Mouse (Mus musculus) forebrain, postnatal 0 days (tissue): Measurements from ENCODE around the gene Krt78. TPM values are rescaled to one million over a fixed set of nuclear protein-coding genes. Genes with fewer than 3 reads are reported as not detected.
"Not testable (repeated sequence)": the region's sequence is repeated elsewhere in the genome, so short reads cannot be mapped to it uniquely, and the experiment has no call there.

Source experiments
- ATAC-seq: fragments of 200-750 bp; cut with Nextera tagmentation; 2 replicates; pipeline ENCODE4 v1.8.0; 2017; ENCODE audit warnings: mild to moderate bottlenecking, moderate library complexity
- DNase-seq: peaks from one replicate; pipeline ENCODE4 v3.0.0-alpha.2; 2015
- H3K27ac ChIP-seq: fragments of 300-500 bp; sonication (generic); 2 replicates; pipeline ENCODE4 v1.5.1; 2014; ENCODE audit warnings: low read depth, mild to moderate bottlenecking, antibody characterized with exemption, low read length, moderate library complexity, mixed read lengths
- H3K27me3 ChIP-seq: fragments of 300-500 bp; sonication (generic); 2 replicates; pipeline ENCODE4 v1.6.1; 2014; ENCODE audit warnings: mild to moderate bottlenecking, low read length, mixed read lengths; ENCODE audit not compliant: insufficient read depth
- H3K36me3 ChIP-seq: fragments of 300-500 bp; sonication (generic); 2 replicates; pipeline ENCODE4 v1.6.1; 2014; ENCODE audit warnings: mild to moderate bottlenecking, moderate library complexity; ENCODE audit not compliant: insufficient read depth
- H3K4me1 ChIP-seq: fragments of 300-500 bp; sonication (generic); 2 replicates; pipeline ENCODE4 v1.6.1; 2014; ENCODE audit warnings: antibody characterized with exemption; ENCODE audit not compliant: insufficient read depth
- H3K4me2 ChIP-seq: fragments of 300-500 bp; sonication (generic); 2 replicates; pipeline ENCODE4 v1.6.1; 2014; ENCODE audit warnings: low read depth, mild to moderate bottlenecking, moderate library complexity
- H3K4me3 ChIP-seq: fragments of 300-500 bp; sonication (generic); 2 replicates; pipeline ENCODE4 v1.5.1; 2014; ENCODE audit warnings: low read depth, low read length, mixed read lengths
- H3K9ac ChIP-seq: fragments of 300-500 bp; sonication (generic); 2 replicates; pipeline ENCODE4 v1.6.1; 2014; ENCODE audit warnings: mild to moderate bottlenecking
- H3K9me3 ChIP-seq: fragments of 300-500 bp; sonication (generic); 2 replicates; pipeline ENCODE4 v1.6.1; 2016; ENCODE audit warnings: low read length
- CTCF ChIP-seq: sonication (generic); IDR thresholded peaks from 2 replicates; pipeline ENCODE4 v1.5.1; 2016; ENCODE audit warnings: antibody characterized with exemption, control low read depth, low read depth
- WGBS: fragments of 180-500 bp; shearing (Covaris S2); extraction: QIAGEN DNeasy Blood & Tissue Kit; methylation state at CpG from one replicate; pipeline ENCODE4 v1.1.7; 2014; 5-methylcytosine and 5-hydroxymethylcytosine counted together
- polyA plus RNA-seq: library from polyadenylated mRNA; unstranded; fragments of >200 nt; fragmentation: Nextera tagmentation; extraction: Ambion mirVana; gene quantifications from 2 replicates; pipeline ENCODE4 v1.2.1, GENCODE M21; 2015
- total RNA-seq: library from RNA; depleted of rRNA; stranded (reverse); fragments of >200 nt; gene quantifications from 2 replicates; pipeline ENCODE4 v1.2.3, GENCODE M21; 2014; rRNA removed

The Krt78 gene
- total RNA-seq (not detected in 2 replicates), polyA plus RNA-seq (not detected in 2 replicates)

- H3K9ac ChIP-seq = no peak within 1 kb of the TSS
- H3K4me3 ChIP-seq = no peak within 1 kb of the TSS
- no peak within 1 kb of the TSS for H3K27ac ChIP-seq
- no peak within 1 kb of the TSS for H3K4me2 ChIP-seq
- H3K36me3 ChIP-seq = no peaks in the 10 kb centered on the region
- H3K9me3 ChIP-seq = no peaks in the 10 kb centered on the region
- DNase-seq (no peak), ATAC-seq (no peak)
- H3K27me3 ChIP-seq = no peaks in the 10 kb centered on the region
- TF ChIP-seq CTCF = no peak
- 84% methylated on average over 9 of the region's 9 CpGs for WGBS
- no peaks in the 10 kb centered on the region for H3K4me1 ChIP-seq
These were observed at the start of gene Krt78 for GRCm38 (mm10) chr15:101954187-101954586. Gene Krt78, minus strand, starts transcription at chr15:101954287.

DNA sequence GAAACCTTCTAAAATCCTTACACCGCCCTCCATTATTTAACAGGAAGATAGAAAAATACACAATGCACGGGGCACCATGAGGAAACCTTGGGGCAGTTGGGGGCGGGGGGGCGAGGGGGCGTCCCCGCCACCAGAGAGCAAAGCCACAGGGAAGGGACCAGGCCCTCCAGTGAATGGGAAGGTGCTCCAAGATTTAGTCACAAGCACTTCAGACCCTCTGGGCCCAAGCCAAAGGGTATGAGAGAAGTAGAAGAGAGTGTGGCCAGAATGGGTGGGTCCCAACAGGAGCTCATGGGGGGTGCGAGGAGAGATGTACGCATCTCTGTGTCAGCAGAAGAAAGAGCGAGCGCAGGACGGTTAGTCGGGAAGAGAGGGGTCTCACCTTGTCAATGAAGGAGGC, 49.4 kb upstream of the Krt78 start:
- H3K36me3 ChIP-seq = no peaks in the 10 kb centered on the region
- no peak for TF ChIP-seq CTCF
- DNase-seq (no peak), ATAC-seq (no peak)
- no peak overlapping the region for H3K9ac ChIP-seq
- 0 out of 2 replicates have a peak overlapping the region, but pooled peaks have one; percentile 19 for H3K4me3 ChIP-seq
- no peaks in the 10 kb centered on the region for H3K9me3 ChIP-seq
- no peaks in the 10 kb centered on the region for H3K4me1 ChIP-seq
- H3K4me2 ChIP-seq = no peak overlapping the region
- H3K27ac ChIP-seq = no peak overlapping the region
- WGBS = 26% methylated on average over 12 of the region's 12 CpGs
- H3K27me3 ChIP-seq = peaks cover 26% of the 10 kb centered on the region

- Histone ChIP-seq H3K4me2 (peak overlapping the region; percentile 21), H3K27me3 (peaks cover 26% of the 10 kb centered on the region), H3K9me3 (no peaks in the 10 kb centered on the region), H3K4me3 (0 out of 2 replicates have a peak overlapping the region, but pooled peaks have one; percentile 19), H3K27ac (no peak overlapping the region), H3K36me3 (no peaks in the 10 kb centered on the region), H3K4me1 (no peaks in the 10 kb centered on the region), H3K9ac (no peak overlapping the region)
- no peak for TF ChIP-seq CTCF
- peak; percentile 32 for ATAC-seq
- WGBS = 6% methylated on average over 34 of the region's 34 CpGs
- DNase-seq = no peak
These were observed 48.8 kb upstream of the Krt78 start for GRCm38 (mm10) chr15:102002646-102003488.

DNA sequence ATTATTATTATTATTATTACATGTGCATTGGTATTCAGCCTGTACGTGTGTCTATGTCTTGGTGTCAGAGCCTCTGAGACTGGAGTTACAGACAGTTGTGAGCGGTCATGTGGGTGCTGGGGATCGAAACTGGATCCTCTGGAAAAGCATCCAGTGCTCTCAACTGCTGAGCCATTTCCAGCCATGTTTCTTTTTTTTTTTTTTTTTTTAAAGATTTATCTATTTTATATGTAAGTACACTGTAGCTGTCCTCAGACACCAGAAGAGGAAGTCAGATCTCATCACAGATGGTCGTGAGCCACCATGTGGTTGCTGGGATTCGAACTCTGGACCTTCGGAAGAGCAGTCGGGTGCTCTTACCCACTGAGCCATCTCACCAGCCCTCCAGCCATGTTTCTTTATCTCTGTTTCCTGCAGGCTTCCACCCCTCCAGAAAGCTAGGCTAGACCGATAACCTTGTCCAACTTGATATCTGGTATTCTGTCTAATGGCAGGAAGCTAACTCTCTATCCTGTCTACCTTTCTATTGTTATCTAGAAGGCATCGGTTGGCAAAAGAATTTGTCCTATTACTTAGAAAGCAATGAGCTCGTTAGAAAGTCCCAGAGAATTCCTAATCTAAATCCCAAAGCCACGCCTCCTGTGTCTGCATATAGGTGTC, 45.7 kb upstream of the Krt78 start:
- TF ChIP-seq CTCF = no peak
- H3K4me1 ChIP-seq = no peaks in the 10 kb centered on the region
- no peaks in the 10 kb centered on the region for H3K36me3 ChIP-seq
- no peak overlapping the region for H3K27ac ChIP-seq
- no peak for DNase-seq
- H3K9me3 ChIP-seq = no peaks in the 10 kb centered on the region
- peaks cover 23% of the 10 kb centered on the region for H3K27me3 ChIP-seq
- 90% methylated on average over 11 of the region's 11 CpGs for WGBS
- no peak overlapping the region for H3K4me3 ChIP-seq
- ATAC-seq = no peak
- no peak overlapping the region for H3K9ac ChIP-seq
- H3K4me2 ChIP-seq = no peak overlapping the region

GRCm38 (mm10) chr15:101999156-101999555, 45.1 kb upstream of the Krt78 start:
- H3K27ac ChIP-seq = no peak overlapping the region
- DNase-seq (no peak), ATAC-seq (no peak)
- no peak for TF ChIP-seq CTCF
- H3K27me3 ChIP-seq = peaks cover 17% of the 10 kb centered on the region
- H3K4me1 ChIP-seq = no peaks in the 10 kb centered on the region
- H3K36me3 ChIP-seq = no peaks in the 10 kb centered on the region
- no peak overlapping the region for H3K4me2 ChIP-seq
- no peak overlapping the region for H3K9ac ChIP-seq
- H3K4me3 ChIP-seq = no peak overlapping the region
- H3K9me3 ChIP-seq = no peaks in the 10 kb centered on the region
- 88% methylated on average over 11 of the region's 11 CpGs for WGBS

DNA sequence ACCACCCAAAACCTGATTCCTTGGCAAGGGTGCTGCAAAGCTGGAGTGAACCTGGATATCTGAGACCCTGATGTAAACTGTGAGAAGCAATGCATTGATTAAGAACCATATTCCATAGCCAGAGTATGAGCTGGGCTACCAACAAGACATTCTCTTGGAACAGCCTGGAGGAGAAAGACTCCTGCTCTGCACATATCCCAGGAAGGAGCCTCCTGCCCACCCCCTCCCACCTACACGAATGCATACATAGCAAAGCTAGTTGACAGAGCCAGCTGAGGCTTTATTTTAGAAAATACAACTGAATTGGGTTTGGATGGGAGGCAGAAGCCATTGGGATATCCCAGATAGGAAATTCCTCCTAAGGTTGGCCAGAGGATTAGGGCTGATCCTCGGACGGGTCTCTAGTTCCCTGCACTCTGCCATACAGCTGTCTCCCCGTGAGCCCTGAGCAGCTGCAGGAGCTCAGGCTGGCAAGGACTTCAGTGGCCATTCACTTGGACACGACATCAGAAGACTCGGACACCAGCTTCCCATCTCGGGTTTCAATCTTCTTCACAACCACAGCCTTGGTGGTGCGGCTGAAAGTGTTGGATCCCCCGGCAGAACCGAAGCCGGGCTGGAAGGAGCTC, 42.5 kb upstream of the Krt78 start:
- not testable (repeated sequence) for H3K9ac ChIP-seq, H3K4me1 ChIP-seq, H3K4me2 ChIP-seq, H3K36me3 ChIP-seq, H3K27me3 ChIP-seq, H3K27ac ChIP-seq, H3K4me3 ChIP-seq, DNase-seq, H3K9me3 ChIP-seq, ATAC-seq
- 90% methylated on average over 11 of the region's 11 CpGs for WGBS
